Comparison of ENCODE assay signal across 8 mouse cellular contexts in genomic region chr11:98710416-98711045, GRCm38 (mm10). TPM values are rescaled to one million over a fixed set of nuclear protein-coding genes. Genes with fewer than 3 reads are reported as not detected.
DNase-seq lines count a peak whose midpoint lies in the region; ATAC-seq and TF ChIP-seq lines count a peak whose summit lies in the region.

No protein-coding gene starts in this region.

- no peak overlapping the region for H3K4me3 ChIP-seq in embryonic facial prominence, embryonic 10.5 days
- no peak overlapping the region for H3K4me3 ChIP-seq in testis, adult 2 months (ENCODE audit: control insufficient read depth, low read depth, low read length)

- no peaks in the 10 kb centered on the region for H3K9me3 ChIP-seq in embryonic facial prominence, embryonic 10.5 days

- ATAC-seq in monocyte, adult 5-6 weeks (replicated peaks; ENCODE audit: insufficient number of reproducible peaks, low FRiP score, low TSS enrichment, poor library complexity, severe bottlenecking): peak; percentile 88

- peak; percentile 90; the same call in 1 of the 2 replicates for TF ChIP-seq CTCF in testis, adult 2 months (IDR thresholded peaks at IDR 0.05; ENCODE audit: control insufficient read depth, insufficient read depth, insufficient replicate concordance, low read depth, low read length)

- H3K27me3 ChIP-seq in embryonic facial prominence, embryonic 10.5 days (replicated peaks; ENCODE audit: low read depth, poor library complexity, severe bottlenecking): no peaks in the 10 kb centered on the region
- no peaks in the 10 kb centered on the region for H3K27me3 ChIP-seq in testis, adult 2 months (ENCODE audit: control insufficient read depth, insufficient read depth, low read length)

- TF ChIP-seq POLR2A in testis, adult 2 months (IDR thresholded peaks at IDR 0.05; ENCODE audit: control insufficient read depth, low read depth, low read length): no peak

- peak; percentile 65 for DNase-seq in A20 (ENCODE audit: low read depth, low spot score)
- DNase-seq in adrenal gland, adult 8-10 months: peak; percentile 60
- DNase-seq in embryonic facial prominence, embryonic 10.5 days (ENCODE audit: low spot score): peak; percentile 86
- DNase-seq in heart, adult 18-20 months: peak; percentile 86 to 94
- peak; percentile 89 for DNase-seq in kidney, adult 9 months
- peak; percentile 86 for DNase-seq in liver

- H3K27ac ChIP-seq in embryonic facial prominence, embryonic 10.5 days (replicated peaks): no peak overlapping the region
- H3K27ac ChIP-seq in testis, adult 2 months (ENCODE audit: control insufficient read depth, insufficient read depth, low read depth, low read length): no peak overlapping the region

- H3K4me1 ChIP-seq in embryonic facial prominence, embryonic 10.5 days: peaks cover 10% of the 10 kb centered on the region; the same call in 1 of the 2 replicates
- H3K4me1 ChIP-seq in testis, adult 2 months (ENCODE audit: control insufficient read depth, insufficient read depth, low read length): no peaks in the 10 kb centered on the region; the same call in 1 of the 2 replicates

- peaks cover 96% of the 10 kb centered on the region for H3K36me3 ChIP-seq in embryonic facial prominence, embryonic 10.5 days (replicated peaks)
- H3K36me3 ChIP-seq in testis, adult 2 months (ENCODE audit: control insufficient read depth, insufficient read depth, low read length): no peaks in the 10 kb centered on the region; the same call in none of the 2 replicates

- 51% methylated on average over 12 of the region's 12 CpGs for WGBS in embryonic facial prominence, embryonic 10.5 days

RNA-seq across cellular contexts. Expression of gene Csf3, which starts 9.5 kb away (rescaled TPM):
- not detected for total RNA-seq in adrenal gland, adult 8-10 months (2022)
- polyA plus RNA-seq in embryonic facial prominence, embryonic 10.5 days (2016; fragmentation: Nextera tagmentation; extraction: Ambion mirVana): not detected in 2 replicates
- total RNA-seq in heart, adult 18-20 months (2021): not detected
- total RNA-seq in monocyte, adult 5-6 weeks (2017): not detected in 3 replicates
- polyA plus RNA-seq in testis, adult 2 months (2012; rRNA removed): 0.48 and 0.63 TPM in 2 replicates

RNA-seq across cellular contexts. Expression of gene Med24, which starts 18.7 kb away (rescaled TPM):
- total RNA-seq in adrenal gland, adult 8-10 months (2022): 10 to 100 TPM; 47.7 to 63.3 (median 55.7) TPM
- 73.9 and 78.1 TPM in 2 replicates for polyA plus RNA-seq in embryonic facial prominence, embryonic 10.5 days (2016; fragmentation: Nextera tagmentation; extraction: Ambion mirVana)
- 10 to 100 TPM; 42.0 to 44.2 TPM for total RNA-seq in heart, adult 18-20 months (2021)
- 10.9 to 25.7 TPM (median 22.4 TPM) in 3 replicates for total RNA-seq in monocyte, adult 5-6 weeks (2017)
- polyA plus RNA-seq in testis, adult 2 months (2012; rRNA removed): 96.6 and 106 TPM in 2 replicates

RNA-seq across cellular contexts. Expression of gene Psmd3, which starts 28.2 kb away (rescaled TPM):
- 100 to 1,000 TPM; 115 to 121 (median 117) TPM for total RNA-seq in adrenal gland, adult 8-10 months (2022)
- 249 and 262 TPM in 2 replicates for polyA plus RNA-seq in embryonic facial prominence, embryonic 10.5 days (2016; fragmentation: Nextera tagmentation; extraction: Ambion mirVana)
- 100 to 1,000 TPM in 1 of 2 experiments, 10 to 100 TPM in 1; 99.2 to 107 TPM for total RNA-seq in heart, adult 18-20 months (2021)
- 37.4 to 50.9 TPM (median 37.8 TPM) in 3 replicates for total RNA-seq in monocyte, adult 5-6 weeks (2017)
- polyA plus RNA-seq in testis, adult 2 months (2012; rRNA removed): 70.2 and 78.9 TPM in 2 replicates

RNA-seq across cellular contexts. Expression of gene Thra, which starts 29.9 kb away (rescaled TPM):
- 100 to 1,000 TPM in 1 of 4 experiments, 10 to 100 TPM in 3; 67.1 to 111 (median 82.9) TPM for total RNA-seq in adrenal gland, adult 8-10 months (2022)
- 8.8 and 9.1 TPM in 2 replicates for polyA plus RNA-seq in embryonic facial prominence, embryonic 10.5 days (2016; fragmentation: Nextera tagmentation; extraction: Ambion mirVana)
- total RNA-seq in heart, adult 18-20 months (2021): 100 to 1,000 TPM in 1 of 2 experiments, 10 to 100 TPM in 1; 99.7 to 103 TPM
- 3.4 to 5.4 TPM (median 4.3 TPM) in 3 replicates for total RNA-seq in monocyte, adult 5-6 weeks (2017)
- 14.4 and 18.9 TPM in 2 replicates for polyA plus RNA-seq in testis, adult 2 months (2012; rRNA removed)

RNA-seq across cellular contexts. Expression of gene Gsdma, which starts 46.4 kb away (rescaled TPM):
- not detected for total RNA-seq in adrenal gland, adult 8-10 months (2022)
- not detected in 2 replicates for polyA plus RNA-seq in embryonic facial prominence, embryonic 10.5 days (2016; fragmentation: Nextera tagmentation; extraction: Ambion mirVana)
- under 1 TPM; 0.10 TPM for total RNA-seq in heart, adult 18-20 months (2021)
- not detected in 3 replicates for total RNA-seq in monocyte, adult 5-6 weeks (2017)
- polyA plus RNA-seq in testis, adult 2 months (2012; rRNA removed): 5.5 and 6.7 TPM in 2 replicates
